Mouse (Mus musculus) naive thymus-derived CD4-positive, alpha-beta T cell, adult 5 months (primary cell): ENCODE measurements around the gene Lcn5. TPM values are rescaled to one million over a fixed set of nuclear protein-coding genes. Genes with fewer than 3 reads are reported as not detected.

Experiments
- polyA plus RNA-seq: library from polyadenylated mRNA; unstranded; fragments of 100-300 nt; shearing (Covaris generic); gene quantifications from one replicate; pipeline ENCODE4 v1.2.1, GENCODE M21; 2017

The Lcn5 gene
- polyA plus RNA-seq: not detected

DNA sequence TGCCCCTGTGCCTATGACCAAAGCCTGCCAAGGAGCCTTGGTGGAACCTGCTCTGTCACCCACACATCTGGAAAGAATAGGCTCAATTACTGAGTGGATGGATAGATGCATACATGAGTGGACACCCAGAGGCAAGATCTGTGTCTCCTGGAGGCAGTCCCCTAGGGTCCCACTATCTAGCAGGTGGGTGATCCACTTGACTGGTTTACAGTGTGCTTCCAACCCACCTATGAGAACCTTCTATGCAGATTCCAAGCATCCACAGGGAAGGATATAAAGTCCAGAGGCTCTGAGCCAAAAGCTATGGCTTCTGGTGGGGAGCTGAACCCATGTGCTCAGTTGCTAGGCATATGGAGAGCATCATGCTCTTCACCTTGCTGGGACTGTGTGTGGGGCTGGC, at the start of gene Lcn5:
TSS of gene Lcn5 (plus strand) at position 301 of the 400 bp plus-strand sequence.

DNA sequence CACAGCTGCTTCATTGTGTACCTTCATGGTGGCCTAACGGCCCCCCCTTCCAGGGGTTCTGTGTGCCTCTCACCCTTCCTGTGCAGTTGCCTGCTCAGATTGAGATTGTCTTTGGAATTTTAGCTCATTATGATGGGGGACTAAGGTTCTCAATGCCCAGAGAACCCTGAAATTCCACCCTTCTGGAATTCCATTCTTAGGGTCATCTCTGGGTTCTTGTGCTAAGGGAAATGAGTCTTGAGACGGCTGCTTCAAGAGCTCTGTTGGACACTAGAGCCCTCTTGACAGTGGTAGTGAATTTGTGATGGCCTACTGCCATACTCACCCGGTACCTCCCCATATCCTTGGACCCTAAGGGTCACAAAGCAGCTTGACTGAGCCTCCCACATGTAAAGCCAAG, 40.2 kb upstream of the Lcn5 start, which contains the start of gene Ccdc183:
TSS of gene Ccdc183 (minus strand) at position 101 of the 400 bp plus-strand sequence.

DNA sequence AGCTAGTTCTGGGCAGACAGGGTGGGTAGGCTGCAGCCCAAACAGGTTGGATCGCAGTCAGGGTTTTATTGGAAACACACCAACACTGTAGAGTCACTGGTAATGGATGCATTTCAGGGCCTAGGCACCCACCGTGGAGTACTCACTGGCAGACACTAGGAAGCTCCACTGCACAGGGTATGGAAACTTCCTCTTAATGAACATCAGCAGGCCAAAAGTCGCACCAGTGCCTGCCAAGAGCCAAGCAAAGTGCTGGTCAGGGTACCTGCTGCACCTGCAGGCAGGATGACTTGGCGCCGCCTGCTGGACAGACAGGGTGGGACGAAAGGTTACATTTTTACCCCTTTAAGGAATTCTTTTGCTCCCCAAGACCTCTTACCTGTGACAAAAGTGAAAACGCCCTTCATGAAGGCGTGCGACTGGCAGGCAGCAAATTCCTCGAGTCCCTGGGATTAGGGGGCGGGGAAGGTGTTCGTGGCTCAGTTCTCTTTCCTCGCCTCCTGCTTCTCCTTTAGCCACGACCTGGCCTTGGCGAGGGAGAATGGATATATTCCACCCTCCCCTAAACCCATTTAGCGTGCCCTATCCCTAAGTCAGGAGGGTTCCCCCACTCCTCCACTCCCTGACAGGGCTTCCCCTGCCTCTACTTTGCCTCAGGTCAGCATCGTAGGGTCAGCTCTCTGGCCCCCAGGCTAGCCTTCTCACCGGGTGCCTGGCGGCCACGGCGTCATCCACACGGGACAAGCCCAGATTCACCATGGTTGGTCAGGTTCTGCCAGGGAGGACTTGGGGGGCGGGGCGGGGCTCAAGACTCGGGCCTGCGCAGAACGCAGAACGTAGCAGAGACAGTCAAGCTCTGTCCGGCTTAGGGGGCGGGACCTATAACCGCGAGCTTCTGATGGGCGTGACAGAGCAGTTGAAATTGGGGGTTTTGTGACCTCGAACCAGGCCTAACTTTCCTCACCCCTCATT, 36.2 kb upstream of the Lcn5 start, which contains the start of gene Tmem141:
TSS of gene Tmem141 (minus strand) at position 777 of the 972 bp plus-strand sequence.

GRCm38 (mm10) chr2:25627811-25628210, 29.9 kb upstream of the Lcn5 start, which contains the start of gene Fcna:
TSS of gene Fcna (minus strand) at chr2:25628030.

GRCm38 (mm10) chr2:25652902-25653301, 4.8 kb upstream of the Lcn5 start, which contains the start of gene Lcn8:
TSS of gene Lcn8 (plus strand) at chr2:25653120.

GRCm38 (mm10) chr2:25676486-25676885, 18.7 kb downstream of the Lcn5 start, which contains the start of gene Lcn6:
TSS of gene Lcn6 (plus strand) at chr2:25676786.

GRCm38 (mm10) chr2:25682426-25682825, 24.7 kb downstream of the Lcn5 start, which contains the start of gene Lcn10:
TSS of gene Lcn10 (plus strand) at chr2:25682726.

DNA sequence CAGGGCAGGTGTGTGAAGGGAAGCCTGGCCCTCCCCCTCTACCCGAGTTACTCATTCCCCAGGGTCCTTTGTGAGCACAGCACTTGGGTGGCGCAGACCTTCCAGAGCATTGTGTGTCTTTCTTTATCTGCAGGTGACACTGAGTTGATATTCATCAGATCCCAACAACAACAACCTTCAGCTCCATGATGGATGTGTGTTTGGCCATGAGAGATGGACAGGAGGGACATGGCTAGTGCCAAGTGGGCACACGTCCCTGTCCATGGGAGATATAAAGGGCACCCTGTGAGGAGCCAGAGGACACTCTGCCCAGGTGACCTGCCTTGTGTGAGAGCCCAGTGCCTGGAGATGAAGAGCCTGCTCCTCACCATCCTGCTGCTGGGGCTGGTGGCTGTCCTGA, 42.0 kb downstream of the Lcn5 start, which contains the start of gene Obp2a:
TSS of gene Obp2a (plus strand) at position 301 of the 400 bp plus-strand sequence.

DNA sequence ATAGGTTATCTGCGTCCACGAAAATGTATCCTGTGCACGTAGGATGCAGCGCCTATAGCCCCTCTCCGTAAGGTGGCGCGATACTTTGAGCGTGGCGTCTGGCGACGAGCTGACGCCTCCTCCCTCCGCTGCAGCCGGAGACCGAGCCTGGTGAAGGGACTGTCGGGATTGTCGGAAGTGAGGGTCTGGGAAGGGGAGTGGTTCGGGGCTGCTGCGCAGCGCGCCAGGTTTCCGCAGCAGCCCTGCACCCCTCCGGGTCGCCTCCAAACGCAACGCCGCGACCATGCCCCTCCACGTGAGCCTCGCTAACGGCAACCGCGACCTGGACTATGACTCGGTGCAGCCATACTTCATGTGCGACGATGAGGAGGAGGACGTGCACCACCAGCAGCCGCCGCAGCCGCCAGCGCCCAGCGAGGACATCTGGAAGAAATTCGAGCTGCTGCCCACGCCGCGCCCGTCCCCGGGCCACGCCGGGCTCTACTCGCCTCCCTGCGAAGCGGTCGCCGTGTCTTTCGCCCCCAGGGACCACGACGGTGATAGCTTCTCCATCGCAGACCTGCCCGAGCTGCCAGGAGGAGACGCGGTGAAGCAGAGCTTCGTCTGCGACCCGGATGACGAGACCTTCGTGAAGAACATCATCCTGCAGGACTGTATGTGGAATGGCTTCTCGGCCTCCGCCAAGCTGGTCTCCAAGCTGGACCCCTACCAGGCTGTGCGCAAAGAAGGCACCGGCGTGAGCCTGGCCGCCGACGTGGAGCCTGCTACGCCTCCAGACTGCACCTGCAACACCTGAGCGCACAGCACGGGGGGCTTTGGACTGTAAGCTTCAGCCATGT, 49.1 kb downstream of the Lcn5 start, which contains the start of gene Bmyc:
TSS of gene Bmyc (plus strand) at position 97 of the 839 bp plus-strand sequence.

Other genes starting within 250 kb of the Lcn5 start
- not detected for gene Fut7, start 234.7 kb upstream of the Lcn5 start, polyA plus RNA-seq
- 44.9 TPM for gene Abca2, start 229.2 kb upstream of the Lcn5 start, polyA plus RNA-seq
- 5.1 TPM for gene Clic3, start 201.1 kb upstream of the Lcn5 start, polyA plus RNA-seq
- 74.5 TPM for gene Paxx, start 196.9 kb upstream of the Lcn5 start, polyA plus RNA-seq
- not detected for gene Ptgds, start 187.9 kb upstream of the Lcn5 start, polyA plus RNA-seq
- gene Lcn12, start 164.0 kb upstream of the Lcn5 start, polyA plus RNA-seq: not detected
- gene Fbxw5, start 157.2 kb upstream of the Lcn5 start, polyA plus RNA-seq: 82.7 TPM
- 5.6 TPM for gene C8g, start 156.2 kb upstream of the Lcn5 start, polyA plus RNA-seq
- 61.5 TPM for gene Traf2, start 111.0 kb upstream of the Lcn5 start, polyA plus RNA-seq
- 170 TPM for gene Edf1, start 100.1 kb upstream of the Lcn5 start, polyA plus RNA-seq
- gene Mamdc4, start 83.1 kb upstream of the Lcn5 start, polyA plus RNA-seq: 1.4 TPM
- 55.4 TPM for gene Phpt1, start 82.7 kb upstream of the Lcn5 start, polyA plus RNA-seq
- gene Ajm1, start 76.2 kb upstream of the Lcn5 start, polyA plus RNA-seq: 0.17 TPM
- gene Rabl6, start 49.4 kb upstream of the Lcn5 start, polyA plus RNA-seq: 59.7 TPM
- gene Ccdc183, start 40.3 kb upstream of the Lcn5 start, polyA plus RNA-seq: not detected
- 2.2 TPM for gene Tmem141, start 35.9 kb upstream of the Lcn5 start, polyA plus RNA-seq
- not detected for gene Fcna, start 29.9 kb upstream of the Lcn5 start, polyA plus RNA-seq
- gene Lcn8, start 4.8 kb upstream of the Lcn5 start, polyA plus RNA-seq: not detected
- not detected for gene Lcn6, start 18.8 kb downstream of the Lcn5 start, polyA plus RNA-seq
- not detected for gene Lcn10, start 24.8 kb downstream of the Lcn5 start, polyA plus RNA-seq
- not detected for gene Obp2a, start 42.1 kb downstream of the Lcn5 start, polyA plus RNA-seq
- gene Bmyc, start 48.8 kb downstream of the Lcn5 start, polyA plus RNA-seq: 27.5 TPM
- not detected for gene Obp2b, start 79.1 kb downstream of the Lcn5 start, polyA plus RNA-seq
- not detected for gene Lcn3, start 107.6 kb downstream of the Lcn5 start, polyA plus RNA-seq
- gene Lcn11, start 119.1 kb downstream of the Lcn5 start, polyA plus RNA-seq: not detected
- gene Gm13539, start 124.3 kb downstream of the Lcn5 start, polyA plus RNA-seq: not detected
- gene Glt6d1, start 157.9 kb downstream of the Lcn5 start, polyA plus RNA-seq: not detected
- not detected for gene Lcn9, start 165.2 kb downstream of the Lcn5 start, polyA plus RNA-seq
- gene Sohlh1, start 189.3 kb downstream of the Lcn5 start, polyA plus RNA-seq: not detected
- not detected for gene Kcnt1, start 205.8 kb downstream of the Lcn5 start, polyA plus RNA-seq